Mouse (Mus musculus): ENCODE measurements around the gene Tmeff1.

The Tmeff1 gene

DNA sequence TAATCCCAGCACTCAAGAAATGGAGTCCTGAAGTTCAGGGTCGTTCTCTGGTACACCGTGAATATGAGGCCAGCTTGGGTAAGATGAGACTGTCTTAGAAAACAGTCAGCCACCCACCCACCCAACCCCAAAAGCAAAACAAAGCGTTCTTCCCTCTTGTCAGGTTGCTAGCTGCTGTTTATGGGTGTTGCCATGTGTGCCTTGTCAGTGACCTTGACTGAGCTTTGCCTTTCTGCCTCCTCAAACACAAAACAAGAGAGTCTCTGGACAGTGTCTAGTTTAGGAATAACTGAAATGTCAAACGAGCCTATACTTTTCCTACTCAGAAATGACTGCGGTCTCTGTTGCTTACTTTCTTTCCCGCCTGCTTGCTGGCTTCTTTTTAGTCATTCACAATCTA, 37.3 kb downstream of the Tmeff1 start:
- no peak for DNase-seq (ENCODE audit: low spot score)

DNA sequence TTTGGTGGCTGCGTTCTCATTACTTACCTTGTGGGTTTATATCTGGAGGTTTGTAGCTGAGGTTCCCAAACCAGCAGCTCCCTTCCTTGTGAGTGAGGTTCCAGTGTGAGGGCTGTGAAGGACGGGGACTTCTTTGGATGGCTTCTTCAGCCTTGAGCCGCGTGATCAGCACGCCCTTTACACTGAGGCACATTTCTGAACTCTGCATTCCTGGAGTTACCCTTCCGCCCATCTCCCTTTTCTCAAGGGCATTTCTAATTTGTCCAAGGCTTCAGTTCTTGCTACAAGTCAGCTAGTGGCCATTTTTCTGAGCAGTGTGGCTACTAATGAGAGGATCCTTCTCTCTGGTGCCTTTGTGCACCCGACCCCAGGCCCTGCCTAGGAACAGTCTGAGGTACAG, 38.0 kb downstream of the Tmeff1 start:
- DNase-seq (ENCODE audit: low spot score) = no peak

DNA sequence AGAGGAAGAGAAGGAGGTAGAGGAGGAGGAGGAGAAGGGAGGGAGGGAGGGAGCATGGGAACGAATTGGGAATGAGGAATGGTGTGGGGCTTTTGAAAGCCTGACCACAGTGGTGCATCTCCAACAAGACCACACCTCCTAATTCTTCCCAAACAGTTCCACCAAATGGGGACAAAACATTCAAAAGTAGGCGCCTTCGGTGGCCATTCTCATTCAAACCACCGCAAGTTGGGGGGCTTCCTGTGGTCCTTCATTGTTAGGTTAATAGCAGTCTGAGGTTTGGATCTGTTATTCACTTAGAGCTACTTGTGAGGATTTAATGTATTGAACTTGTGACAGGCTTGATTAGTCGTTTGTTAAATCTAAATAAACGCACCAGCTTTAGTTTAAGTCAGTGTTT, 40.0 kb downstream of the Tmeff1 start:
- no peak for DNase-seq (ENCODE audit: low spot score)

DNA sequence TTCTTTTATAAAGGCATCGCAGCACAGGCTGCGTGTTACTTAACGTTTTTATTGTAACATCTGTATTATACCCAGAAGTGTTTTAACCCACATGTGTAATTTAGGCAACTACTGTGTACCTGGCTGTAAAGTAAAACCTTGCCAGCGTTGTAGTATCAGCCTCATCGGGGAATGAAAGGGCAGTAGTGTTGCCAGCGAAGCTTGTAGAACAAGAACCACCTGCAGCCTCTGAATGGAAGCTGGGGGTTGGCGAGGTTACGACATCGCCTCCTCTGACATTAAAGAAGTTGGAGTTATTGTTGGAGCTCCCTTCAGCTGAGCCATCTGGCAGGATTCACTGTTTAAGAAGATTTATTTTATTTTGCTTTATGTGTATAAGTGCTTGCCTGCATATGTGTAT, 40.9 kb downstream of the Tmeff1 start:
- DNase-seq (ENCODE audit: low spot score) = no peak

DNA sequence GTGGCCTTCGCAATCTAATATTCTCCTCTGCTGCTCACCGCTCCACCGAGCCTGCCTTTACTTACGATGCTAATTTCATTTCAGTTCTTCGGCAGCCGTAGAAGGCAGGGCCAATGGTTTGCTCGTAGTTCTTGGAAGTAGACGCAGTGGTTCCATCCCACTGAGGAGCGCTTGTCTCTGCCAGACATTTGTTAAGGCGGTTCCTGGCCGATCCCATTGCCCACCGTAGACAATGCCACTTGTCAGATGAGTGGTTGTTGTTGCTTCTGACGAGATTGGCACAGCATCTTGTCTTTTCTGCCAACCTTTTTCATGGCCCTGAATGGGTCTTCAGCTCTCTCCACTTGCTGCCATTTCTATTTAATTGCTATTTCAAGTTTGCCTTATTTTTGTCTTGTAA, 44.5 kb downstream of the Tmeff1 start:
- no peak for DNase-seq (ENCODE audit: low spot score)

DNA sequence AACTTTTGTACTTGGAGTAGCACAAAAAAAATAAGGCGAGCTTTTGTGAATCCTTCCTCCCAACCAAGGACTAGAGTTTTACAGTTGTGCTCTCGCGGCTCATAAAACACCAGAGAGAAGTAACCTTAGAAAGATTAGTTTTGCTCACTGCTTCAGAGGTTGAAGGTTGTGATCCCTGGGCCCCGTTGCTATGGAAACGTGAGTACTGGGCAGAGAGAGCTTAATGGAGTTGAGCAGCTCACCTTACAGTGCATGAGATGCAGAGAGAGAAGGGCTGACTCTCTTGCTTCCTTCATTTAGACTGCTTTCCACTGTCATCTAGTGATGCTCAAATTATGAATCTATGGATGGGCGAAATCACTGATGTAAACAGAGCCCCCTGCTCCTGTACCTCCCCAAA, 48.6 kb downstream of the Tmeff1 start:
- no peak for DNase-seq (ENCODE audit: low spot score)

DNA sequence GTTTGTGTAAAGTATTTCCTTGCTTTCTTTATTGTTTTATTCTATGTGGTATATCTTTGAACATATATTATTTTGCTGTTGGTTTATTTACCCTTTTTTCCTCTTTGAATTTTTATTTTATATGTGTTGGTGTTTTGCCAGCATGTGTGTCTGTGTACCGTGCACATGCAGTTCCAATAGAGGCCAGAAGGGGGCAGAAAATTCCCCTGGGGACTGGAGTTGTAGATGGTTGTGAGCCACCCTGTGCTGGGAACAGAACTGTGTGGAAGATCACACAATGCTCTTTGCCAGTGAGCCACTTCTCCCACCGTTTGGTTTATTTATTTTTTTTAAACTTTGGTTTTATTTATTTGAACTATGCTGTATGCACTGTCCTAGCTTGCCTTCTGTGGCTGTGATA, 49.1 kb downstream of the Tmeff1 start:
- no peak for DNase-seq (ENCODE audit: low spot score)

DNA sequence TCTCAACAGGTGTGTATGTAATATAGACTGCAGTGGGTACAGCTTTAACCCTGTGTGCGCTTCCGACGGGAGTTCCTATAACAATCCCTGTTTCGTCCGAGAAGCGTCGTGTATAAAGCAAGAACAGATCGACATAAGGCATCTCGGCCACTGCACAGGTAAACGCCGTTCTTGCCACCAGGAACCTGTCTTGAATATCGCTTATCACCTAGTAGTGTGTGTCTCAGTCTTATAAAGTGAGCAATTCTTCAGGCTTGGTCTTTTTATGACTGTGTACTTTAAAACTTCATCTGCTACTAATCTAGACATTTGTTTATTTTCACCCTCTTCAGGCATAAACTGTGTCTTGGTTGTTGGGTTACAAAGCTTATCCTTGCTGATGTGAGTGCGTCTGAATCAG, 51.9 kb downstream of the Tmeff1 start:
- no peak for DNase-seq (ENCODE audit: low spot score)

DNA sequence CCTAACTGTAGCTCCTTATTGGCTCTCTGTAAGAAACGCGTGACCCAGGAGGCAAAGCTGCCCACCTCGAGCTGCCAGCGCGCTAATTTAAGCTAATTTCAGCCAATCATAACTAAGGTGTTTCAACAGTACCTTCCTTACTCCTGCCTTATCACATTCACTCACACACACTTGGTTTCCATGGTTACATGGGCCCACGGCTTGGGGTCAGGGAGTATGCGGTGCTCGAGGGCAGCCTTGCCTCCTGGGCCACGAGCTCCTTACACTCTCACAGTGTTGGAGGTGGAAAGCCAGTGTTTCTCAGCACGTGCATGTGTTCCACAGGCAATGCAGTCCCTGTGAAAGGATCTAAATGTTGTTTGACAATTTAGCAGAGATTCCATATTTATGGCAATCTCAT, 53.2 kb downstream of the Tmeff1 start:
- DNase-seq (ENCODE audit: low spot score) = no peak

DNA sequence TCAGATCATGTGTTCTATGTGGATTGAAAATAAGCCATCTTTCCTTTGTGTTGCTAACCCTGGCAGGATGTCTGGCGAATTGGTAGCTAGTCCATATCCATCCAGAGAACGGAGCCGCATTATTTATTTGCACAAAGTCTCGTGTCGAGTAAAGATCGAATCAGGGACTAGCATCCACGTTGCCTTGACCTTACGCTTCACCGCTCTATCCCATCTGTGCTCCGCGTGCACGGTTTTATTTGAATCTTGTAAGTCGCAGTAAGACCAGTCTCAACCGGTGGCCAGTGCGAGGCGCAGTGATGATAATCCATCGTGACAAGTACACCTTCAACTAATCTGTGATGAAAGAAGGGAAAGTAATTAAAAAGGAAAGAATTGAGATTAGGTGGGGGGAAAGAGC, 54.5 kb downstream of the Tmeff1 start:
- DNase-seq (ENCODE audit: low spot score) = no peak

DNA sequence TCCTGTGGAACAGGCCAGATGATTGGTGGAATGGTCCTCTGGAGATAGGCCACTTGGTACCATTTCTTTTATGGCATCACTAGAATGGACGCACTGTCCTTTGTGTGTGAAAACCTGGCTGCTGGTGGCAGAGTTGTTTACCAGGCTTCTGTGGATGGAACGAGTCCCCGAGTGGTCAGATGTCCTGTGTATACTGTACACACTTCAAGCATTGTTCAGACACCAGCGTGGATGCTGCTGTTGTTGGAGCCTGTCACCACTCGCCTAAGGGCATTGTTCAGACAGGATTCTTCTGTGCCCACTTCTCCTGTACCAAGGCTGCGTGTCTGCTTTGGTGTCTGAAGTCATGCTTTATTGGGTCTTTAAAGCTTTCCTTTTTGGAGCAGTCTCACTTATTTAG, 58.8 kb downstream of the Tmeff1 start:
- no peak for DNase-seq (ENCODE audit: low spot score)

DNA sequence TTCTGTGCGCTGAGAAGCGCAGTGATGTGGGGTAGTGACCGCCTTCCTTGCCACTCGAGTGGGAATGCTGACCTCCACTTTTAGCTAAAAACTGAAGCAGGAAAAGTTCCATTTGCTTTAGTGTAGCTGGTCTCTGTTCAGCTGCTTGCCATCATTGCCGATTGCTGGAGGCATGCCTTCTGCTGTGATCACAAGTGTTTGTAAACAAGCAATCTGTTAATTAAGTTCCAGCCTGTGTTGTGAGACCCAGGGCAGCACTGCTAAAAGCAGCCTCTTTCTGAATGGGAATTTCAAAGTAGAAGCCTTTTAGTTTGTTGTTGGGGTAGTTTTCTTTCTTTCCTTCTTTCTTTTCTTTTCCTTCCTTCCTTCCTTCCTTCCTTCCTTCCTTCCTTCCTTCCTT, 61.2 kb downstream of the Tmeff1 start:
- DNase-seq (ENCODE audit: low spot score) = no peak

DNA sequence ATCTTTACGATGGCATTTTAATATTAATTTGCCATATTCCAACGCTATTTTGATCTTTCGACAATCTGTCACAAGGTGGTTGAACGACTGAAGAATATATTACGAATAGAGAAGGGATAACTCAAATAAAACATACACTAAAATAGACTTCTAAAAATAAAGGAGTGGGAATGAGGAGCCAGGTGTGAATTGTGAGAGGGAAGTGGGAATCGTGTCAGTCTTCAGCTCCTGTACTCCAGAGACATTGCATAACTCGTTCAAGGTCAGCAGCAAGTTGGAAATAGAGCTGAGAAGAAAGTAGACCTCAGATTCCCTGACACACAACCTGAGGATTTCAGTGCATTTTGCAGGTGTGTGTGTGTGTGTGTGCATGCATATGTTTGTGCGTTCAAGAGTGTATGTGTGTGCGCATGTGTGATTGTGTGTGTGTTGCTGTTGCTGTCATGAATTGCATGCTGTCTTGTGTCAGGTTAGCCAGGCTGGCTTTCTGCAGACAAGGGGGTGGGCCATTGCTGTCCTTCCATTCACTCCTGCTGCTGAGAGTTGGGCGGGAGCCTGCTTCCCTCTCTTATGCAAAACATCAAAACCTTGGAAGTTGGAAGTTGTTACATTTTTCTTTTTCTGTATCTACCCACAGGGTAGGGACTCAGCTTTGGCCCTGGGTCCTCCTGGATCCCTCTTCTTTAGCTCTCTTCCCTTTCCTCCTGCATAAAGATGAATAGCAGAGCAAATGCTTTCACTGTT, 65.8 kb downstream of the Tmeff1 start:
- DNase-seq (ENCODE audit: low spot score) = no peak

DNA sequence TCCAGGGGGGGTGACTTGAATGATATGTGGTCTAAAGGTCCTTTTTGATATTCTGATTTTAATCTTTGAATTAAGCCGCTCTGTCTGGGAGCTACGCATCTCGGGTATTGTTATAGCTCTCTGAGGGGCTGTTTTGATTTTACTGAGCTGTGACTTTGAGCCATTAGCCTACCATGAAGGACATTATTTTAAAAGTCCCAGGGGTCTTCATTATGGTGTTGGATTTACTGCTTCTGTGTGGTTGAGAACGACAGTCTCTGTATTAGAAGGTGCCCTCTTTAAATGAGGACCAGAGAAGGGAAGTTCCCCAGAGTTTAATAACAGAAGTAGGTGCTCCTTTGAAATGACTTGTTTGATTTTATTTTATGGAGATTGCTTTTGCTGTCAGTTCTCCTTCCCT, 69.1 kb downstream of the Tmeff1 start:
- no peak for DNase-seq (ENCODE audit: low spot score)

DNA sequence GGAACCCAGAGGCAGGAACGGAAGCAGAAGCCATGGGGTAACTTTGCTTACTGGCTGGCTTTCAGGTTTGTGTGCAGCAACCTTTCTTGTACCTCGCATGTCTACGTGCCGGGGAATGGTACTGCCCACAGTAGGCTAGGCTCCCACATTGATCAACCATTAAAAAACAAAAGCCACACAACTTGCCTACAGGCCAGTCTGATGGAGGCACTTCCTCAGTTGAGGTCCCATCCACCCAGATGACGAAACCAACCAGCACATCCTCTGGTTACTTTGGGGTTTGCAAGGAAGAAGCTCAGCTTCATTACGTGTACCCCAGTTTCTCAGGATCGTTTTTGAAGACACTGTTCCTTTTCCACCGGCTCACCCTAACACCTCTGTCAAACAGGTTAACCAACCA, 71.6 kb downstream of the Tmeff1 start:
- no peak for DNase-seq (ENCODE audit: low spot score)

DNA sequence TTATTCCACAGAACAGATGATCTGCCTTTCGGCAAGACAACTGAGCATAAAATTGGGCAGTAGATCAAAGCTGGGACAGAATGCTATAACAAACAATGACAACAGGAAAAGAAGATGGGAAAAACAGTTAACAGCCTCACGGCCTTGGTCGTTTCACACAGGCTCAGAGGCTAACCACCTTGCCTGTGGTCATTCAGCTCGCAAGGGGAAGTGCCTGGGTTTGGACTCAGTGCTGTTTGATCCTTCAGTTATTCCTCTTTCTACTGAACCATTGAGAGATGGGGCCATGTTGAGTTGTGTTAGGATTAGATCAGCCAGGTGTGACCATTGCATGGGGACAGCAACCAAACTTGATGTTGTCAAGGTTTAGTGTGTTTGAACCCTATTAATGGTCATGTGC, 75.2 kb downstream of the Tmeff1 start:
- no peak for DNase-seq (ENCODE audit: low spot score)

DNA sequence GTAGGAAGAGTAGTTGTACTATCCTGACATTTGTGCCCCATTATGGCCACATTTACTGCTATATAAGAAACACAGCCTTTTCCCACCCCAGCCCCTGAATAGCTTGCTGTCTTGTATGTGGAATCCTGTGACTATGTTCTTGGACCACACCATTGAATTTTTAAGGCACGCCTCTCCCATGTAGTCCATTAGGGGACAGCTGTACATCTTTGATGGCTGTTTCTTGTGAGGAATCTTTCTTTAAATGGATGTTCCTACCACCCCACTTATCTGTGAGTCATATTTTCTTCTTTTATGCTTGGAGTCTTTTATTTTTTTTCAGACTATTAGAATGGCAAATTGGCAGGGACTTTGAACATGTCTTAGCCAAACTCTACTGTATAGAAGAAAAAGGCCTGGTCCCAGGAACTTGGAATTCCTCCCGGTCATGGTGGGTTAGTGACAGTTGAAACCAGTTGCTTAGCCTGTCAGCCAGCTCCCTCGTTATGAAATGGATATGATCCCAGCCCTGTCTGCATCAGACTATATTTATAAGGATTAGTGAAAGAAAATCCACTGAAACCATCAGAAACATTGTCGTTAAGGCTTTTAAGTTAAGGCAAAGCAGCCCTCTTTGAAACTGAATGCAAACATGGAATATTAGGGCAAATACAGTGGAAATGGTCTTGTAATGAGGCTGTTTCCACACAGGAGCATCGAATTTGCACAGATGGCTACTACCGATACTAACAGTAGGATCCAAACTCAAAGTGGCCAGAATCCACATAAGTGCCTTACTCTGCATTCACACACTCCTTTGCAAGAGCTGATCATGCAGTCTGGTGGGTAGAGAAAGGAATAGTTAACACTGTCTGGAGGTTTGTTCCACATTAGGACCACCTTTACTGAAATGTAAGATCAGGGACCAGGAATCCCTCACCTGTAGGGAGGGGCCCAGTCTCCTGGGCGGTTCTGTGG, 75.9 kb downstream of the Tmeff1 start:
- no peak for DNase-seq (ENCODE audit: low spot score)

DNA sequence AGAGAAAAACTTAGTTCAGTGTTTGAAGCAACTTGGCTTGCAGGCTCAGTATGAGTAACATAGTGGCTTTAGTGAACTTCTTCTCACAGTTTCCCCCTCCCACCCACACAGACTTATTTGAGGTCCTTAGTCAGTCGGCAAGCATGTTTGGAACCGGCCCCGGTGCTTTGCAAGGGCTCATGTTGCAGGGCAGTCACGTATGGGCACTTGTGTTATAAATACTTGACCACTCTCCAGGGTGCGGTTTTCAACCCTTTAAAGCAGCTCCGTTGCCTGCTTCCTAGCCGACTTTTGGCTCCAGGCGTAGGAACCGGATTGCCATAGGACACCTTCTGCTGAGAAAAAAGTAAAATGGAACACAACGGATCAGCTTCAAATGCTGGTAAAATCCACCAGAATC, 78.3 kb downstream of the Tmeff1 start, which contains the start of gene Cavin4:
TSS of gene Cavin4 (plus strand) at position 244 of the 400 bp plus-strand sequence.
- DNase-seq (ENCODE audit: low spot score) = no peak

DNA sequence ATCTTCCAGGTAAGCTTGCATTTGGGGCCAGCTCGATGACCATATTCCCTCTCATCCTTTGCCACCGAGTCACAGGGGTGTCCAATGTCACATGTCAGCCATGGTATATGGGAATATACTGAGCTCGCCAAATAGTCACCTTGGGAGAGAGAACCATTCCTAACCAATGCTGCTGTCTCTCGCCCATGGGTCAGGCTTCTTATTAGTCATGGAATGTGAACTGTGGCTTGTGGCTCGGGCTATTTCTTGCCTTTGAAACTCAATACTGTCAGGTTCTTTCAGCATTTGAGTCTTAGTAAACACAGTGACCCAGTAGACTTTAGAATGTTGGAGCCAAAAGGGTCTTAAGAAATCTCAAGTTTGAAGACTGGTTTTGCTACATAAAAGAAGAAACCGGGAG, 79.0 kb downstream of the Tmeff1 start:
- DNase-seq (ENCODE audit: low spot score) = no peak

DNA sequence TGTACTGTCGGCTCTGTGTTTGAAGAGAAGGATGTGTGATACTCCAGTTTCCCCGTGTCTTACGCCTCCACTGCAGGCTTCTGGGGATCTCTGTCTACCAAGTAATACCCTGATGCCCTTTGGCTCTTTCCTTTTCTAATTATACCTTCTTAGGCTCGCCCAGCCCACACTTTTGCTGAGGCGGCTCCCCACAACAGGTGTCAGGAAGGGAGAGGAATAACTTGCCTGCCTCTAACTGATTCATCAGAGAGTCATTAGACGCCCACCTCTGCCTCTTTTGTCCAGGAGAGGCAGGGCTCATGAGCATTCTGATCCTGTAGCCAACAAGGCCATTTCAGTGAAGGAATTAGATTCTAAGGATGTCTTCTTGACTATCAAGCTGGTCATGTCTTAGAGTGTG, 82.3 kb downstream of the Tmeff1 start:
- DNase-seq (ENCODE audit: low spot score) = no peak

DNA sequence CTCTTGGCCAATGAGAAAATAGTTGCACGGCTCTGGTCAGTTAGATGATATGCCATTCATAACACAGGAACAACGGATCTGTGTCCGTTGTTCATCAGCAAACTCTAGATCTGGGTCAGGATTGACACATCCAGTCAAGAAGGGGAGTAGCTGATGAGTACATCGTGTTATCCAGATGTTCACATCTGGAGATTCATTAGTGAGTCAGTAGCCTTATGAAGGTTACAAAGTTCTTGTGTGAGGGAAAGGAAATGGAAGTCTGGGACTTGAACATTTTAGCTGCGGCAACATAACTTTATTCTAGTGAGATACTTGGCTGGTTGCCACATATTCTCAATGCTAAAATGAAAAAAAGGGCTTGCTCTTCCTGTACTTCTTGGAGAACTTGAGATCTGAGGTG, 87.9 kb downstream of the Tmeff1 start:
- DNase-seq (ENCODE audit: low spot score) = no peak

DNA sequence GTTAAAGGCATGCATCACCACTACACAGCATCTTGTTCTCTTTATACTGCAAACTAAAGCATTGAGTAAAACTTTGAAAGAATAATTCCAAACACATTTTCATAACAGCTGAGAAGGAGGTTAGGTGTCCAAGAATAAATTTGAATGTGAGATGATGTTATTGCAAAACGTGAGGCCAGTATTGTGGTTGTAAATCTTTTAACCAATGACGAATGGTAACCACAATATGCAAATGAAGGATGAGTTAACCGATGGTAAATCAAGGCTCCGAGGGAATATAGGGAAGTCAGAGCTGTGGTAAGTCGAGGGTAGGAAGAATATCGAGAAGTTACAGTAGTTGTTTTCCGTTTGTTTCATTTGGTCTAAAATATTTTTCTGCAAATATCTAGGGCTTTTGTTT, 89.4 kb downstream of the Tmeff1 start:
- no peak for DNase-seq (ENCODE audit: low spot score)

DNA sequence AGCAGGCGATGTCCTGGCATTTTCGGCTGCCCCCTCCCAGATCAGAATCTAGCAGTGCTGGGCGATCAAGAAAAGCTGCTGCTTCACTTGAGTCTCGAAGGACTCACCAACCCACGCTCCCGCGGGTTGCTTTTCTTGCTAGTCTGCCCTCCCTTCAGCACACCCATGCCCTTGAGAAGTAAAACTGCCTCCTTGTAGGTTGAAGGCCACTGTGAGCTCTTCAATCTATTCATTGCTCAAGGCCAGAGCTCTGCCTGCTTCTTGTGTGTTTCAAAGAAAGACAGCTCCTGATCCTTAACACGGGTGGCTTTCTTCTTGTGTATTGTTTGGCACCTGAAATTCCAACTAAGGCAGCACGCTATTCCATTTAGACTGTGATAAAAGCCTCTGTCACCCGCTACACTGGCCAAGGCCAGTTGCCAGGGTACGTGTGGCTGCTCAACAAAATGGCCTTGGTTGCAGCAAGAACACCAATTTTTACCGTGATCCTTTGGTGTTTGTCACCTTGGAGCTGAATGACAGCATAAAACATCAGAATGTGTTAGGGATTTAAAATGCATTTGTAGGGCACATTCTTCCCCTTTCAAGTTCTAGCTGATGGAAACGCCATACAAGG, 91.7 kb downstream of the Tmeff1 start:
- DNase-seq (ENCODE audit: low spot score) = no peak

Data from yolk sac, embryonic 10.5 days (tissue).